Mouse (Mus musculus): ENCODE measurements around the gene Ice1.

Gene Ice1

DNA sequence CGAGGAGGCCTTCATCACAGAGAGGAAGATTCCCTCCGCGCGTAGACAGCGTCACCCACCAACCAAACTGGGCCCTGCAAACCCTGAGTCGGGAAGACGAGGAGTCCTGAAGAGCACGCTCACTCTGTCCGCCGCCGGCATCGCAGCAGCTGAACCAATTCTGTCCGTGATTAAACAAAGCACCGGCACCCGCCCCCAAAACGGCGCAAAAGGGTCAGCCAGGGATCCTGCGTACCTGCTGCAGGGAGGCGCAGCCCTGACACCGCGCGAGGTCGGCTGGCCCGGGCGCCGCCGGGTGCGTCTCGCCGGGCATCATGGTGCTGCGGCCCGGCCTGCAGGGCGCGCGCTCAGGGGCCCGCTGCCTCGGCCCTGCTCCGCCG, at the start of gene Ice1:
TSS of gene Ice1 (minus strand) at position 353 of the 380 bp plus-strand sequence.
- no peak for DNase-seq (ENCODE audit: low read depth)

- no peak for DNase-seq (ENCODE audit: low read depth)
These were observed 48.4 kb upstream of the Ice1 start for GRCm38 (mm10) chr13:70685825-70686224.

- DNase-seq (ENCODE audit: low read depth) = no peak
These were observed 47.7 kb upstream of the Ice1 start for GRCm38 (mm10) chr13:70684976-70685609.

GRCm38 (mm10) chr13:70681411-70682183, 44.2 kb upstream of the Ice1 start:
- DNase-seq (ENCODE audit: low read depth) = no peak

- DNase-seq (ENCODE audit: low read depth) = no peak
These were observed 42.9 kb upstream of the Ice1 start for GRCm38 (mm10) chr13:70680316-70680715.

DNA sequence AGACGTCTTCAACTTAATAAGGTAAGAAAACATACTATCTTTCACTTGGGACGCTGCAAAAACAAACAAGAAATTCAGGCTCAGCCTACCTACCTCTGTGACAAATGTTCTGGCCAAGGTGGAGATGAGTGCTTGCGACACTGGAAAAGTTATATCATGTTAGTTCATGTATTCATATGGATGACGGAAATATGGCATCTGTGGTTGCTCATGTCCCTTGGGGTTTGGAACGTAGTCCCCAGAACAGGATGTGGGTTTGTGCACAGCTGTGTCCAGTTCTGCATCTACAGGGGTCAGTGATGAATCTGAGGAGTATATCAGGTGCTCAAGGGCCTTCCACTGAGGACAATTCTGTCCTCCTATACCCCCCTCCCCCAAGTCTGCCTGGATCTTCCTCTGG, 40.3 kb upstream of the Ice1 start:
- DNase-seq (ENCODE audit: low read depth) = no peak

- no peak for DNase-seq (ENCODE audit: low read depth)
These were observed 39.1 kb upstream of the Ice1 start for GRCm38 (mm10) chr13:70676243-70677183.

GRCm38 (mm10) chr13:70674998-70675397, 37.6 kb upstream of the Ice1 start:
- DNase-seq (ENCODE audit: low read depth) = no peak

- no peak for DNase-seq (ENCODE audit: low read depth)
These were observed 32.6 kb upstream of the Ice1 start for GRCm38 (mm10) chr13:70670080-70670479.

GRCm38 (mm10) chr13:70659715-70660114, 22.3 kb upstream of the Ice1 start:
- no peak for DNase-seq (ENCODE audit: low read depth)

GRCm38 (mm10) chr13:70656741-70657140, 19.3 kb upstream of the Ice1 start:
- no peak for DNase-seq (ENCODE audit: low read depth)

DNA sequence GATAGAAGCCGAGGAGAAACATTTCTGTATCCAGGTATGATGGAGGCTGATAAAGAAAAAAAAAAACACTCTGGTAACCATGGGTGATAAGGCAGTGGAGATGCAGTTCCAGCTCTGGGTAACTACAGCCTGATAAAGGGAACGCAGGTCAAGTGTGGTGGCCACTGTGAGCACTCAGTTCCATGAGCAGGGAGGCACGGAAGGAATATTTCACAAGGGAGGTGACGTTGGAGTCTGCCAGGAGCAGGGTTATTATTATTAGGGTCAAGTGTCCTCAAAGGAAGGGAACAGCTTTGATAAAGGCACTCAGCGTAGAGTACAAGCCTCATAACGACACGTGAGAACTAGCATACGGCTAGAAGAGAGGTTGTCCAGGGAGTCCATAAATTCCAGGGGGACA, 18.9 kb upstream of the Ice1 start:
- no peak for DNase-seq (ENCODE audit: low read depth)

DNA sequence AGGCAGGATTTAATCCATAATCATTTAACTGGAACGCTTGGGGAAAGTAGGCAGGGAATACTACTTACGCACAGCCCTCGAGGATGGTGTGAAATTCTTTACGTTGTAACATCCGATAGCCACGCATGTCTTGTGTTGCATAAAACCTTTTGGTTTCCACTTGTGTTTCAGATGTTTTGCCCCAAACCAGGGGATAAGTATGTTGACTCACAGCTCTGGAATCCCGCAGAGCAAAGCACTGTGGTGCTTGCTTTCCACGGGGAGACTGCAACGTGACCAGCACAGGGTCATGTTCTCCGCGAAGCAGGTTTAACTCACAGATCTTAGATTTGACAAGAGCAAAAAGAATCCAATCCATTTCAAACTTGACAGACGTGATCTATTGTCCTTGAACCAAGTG, 18.1 kb upstream of the Ice1 start:
- DNase-seq (ENCODE audit: low read depth) = no peak

DNA sequence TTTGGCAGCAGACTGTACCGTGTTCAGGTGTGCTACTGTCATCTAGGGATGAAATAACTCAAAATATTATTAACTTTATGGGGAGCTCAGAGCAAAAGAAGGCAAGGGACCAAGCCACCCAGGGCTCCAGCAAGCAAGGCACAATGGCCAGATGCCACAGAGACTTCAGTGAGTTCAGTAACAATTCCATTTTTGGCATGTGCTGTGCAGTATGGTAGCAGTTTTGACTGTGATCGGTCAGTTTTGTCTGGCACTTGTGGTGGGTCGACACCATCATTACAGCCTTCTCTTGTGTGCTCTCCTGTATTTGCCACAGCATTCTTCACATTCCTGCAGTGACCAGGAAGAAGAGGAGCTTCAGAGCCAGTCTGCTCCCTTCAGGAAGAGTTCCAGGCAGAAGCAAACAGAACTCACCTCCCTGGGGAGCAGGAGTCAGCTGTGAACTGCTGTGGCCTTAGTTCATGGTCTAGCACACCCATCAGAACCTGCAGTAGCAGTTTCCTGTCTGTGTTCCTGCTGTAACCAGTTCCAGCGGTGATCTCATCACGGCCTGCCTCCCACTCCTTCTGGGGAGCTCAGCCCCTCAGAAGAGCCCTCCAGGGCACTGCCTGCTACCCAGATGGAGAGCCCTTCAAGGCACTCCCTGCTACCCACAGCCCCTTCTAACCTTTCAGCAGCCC, 16.8 kb upstream of the Ice1 start:
- no peak for DNase-seq (ENCODE audit: low read depth)

DNA sequence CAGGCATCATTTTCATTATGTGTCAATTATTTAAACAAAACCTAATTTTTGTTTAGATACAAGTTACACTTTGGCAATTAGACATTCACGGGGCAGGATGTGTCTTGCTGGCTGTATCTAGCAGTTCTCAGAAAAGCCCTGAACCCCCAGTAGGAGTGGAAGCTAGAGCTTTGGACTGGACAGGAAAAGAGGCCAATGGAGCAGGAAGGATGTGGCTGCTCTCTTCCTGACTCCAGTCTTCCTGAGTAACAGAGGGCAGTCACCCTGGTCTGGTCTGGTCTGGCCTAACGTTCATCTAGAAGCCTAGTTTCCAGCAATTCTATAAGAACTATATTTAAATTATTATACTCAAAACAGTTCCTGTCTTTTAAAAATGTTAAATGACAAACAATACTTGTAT, 16.0 kb upstream of the Ice1 start:
- no peak for DNase-seq (ENCODE audit: low read depth)

- DNase-seq (ENCODE audit: low read depth) = no peak
These were observed 12.6 kb upstream of the Ice1 start for GRCm38 (mm10) chr13:70650011-70650436.

- no peak for DNase-seq (ENCODE audit: low read depth)
These were observed 8.6 kb upstream of the Ice1 start for GRCm38 (mm10) chr13:70645968-70646505.

GRCm38 (mm10) chr13:70644083-70644462, 6.6 kb upstream of the Ice1 start:
- no peak for DNase-seq (ENCODE audit: low read depth)

GRCm38 (mm10) chr13:70643408-70644082, 6.1 kb upstream of the Ice1 start:
- DNase-seq (ENCODE audit: low read depth) = peak; percentile 65

DNA sequence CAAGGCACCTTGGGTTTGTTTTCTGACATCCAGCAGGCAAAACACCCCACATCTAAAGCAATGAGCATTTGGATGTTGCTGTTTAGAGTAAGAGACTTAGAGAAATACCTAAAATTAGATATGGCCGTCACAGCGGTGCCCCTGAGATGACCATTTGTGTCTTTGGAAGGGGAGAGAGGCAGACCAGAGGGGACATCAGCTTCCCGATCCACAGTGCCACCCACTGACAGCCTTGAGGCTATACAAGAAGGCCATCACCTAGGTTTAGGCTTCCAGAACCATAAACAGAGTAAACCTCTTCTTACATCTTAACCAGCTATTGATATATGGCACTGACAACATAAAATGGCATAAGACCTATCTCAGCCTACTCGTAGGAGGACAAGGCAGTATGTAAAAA, 4.5 kb upstream of the Ice1 start:
- DNase-seq (ENCODE audit: low read depth) = no peak

DNA sequence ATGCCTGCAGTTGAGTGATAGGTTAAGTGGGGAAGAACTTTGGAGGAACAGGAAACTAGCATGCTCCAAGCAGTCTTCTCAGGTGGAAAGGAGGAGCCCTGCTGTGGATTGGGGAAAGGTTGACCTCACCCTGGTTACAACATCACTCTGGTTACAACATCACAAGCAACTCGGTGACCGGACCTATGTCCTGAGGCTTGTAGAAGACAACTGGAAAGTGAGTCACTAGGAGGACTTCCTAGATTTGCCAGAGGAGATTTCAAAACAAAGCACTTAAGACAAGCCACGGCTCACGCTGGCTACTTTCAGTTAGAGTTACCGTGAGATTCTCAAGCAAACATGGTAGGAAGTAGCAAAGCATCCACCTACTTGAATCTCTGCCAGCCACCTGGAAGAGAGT, 3.9 kb upstream of the Ice1 start:
- no peak for DNase-seq (ENCODE audit: low read depth)
